Mouse (Mus musculus) midbrain, embryonic 16.5 days (tissue): ENCODE results near the gene Rai1. TPM values are rescaled to one million over a fixed set of nuclear protein-coding genes. Genes with fewer than 3 reads are reported as not detected.

Experiments used
- ATAC-seq: fragments of 200-750 bp; cut with Nextera tagmentation; 2 replicates; pipeline ENCODE4 v1.8.0; 2017; ENCODE audit warnings: moderate TSS enrichment
- H3K27ac ChIP-seq: fragments of 300-500 bp; sonication (generic); 2 replicates; pipeline ENCODE4 v1.5.1; 2014; ENCODE audit warnings: mild to moderate bottlenecking, low read length, mixed read lengths
- H3K27me3 ChIP-seq: fragments of 300-500 bp; sonication (generic); 2 replicates; pipeline ENCODE4 v1.6.1; 2014; ENCODE audit warnings: low read depth, low read length, mixed read lengths; ENCODE audit not compliant: control insufficient read depth, insufficient read depth
- H3K36me3 ChIP-seq: fragments of 300-500 bp; sonication (generic); 2 replicates; pipeline ENCODE4 v1.6.1; 2014; ENCODE audit warnings: mild to moderate bottlenecking, low read length, moderate library complexity, mixed read lengths; ENCODE audit not compliant: control insufficient read depth, insufficient read depth
- H3K4me1 ChIP-seq: fragments of 300-500 bp; sonication (generic); 2 replicates; pipeline ENCODE4 v1.6.1; 2014; ENCODE audit warnings: mild to moderate bottlenecking, low read length, mixed read lengths; ENCODE audit not compliant: control insufficient read depth, insufficient read depth
- H3K4me2 ChIP-seq: fragments of 300-500 bp; sonication (generic); 2 replicates; pipeline ENCODE4 v1.6.1; 2014; ENCODE audit warnings: mild to moderate bottlenecking, low read length, mixed read lengths
- H3K4me3 ChIP-seq: fragments of 300-500 bp; sonication (generic); 2 replicates; pipeline ENCODE4 v1.5.1; 2014; ENCODE audit warnings: low read depth, mild to moderate bottlenecking, low read length, moderate library complexity, mixed read lengths
- H3K9ac ChIP-seq: fragments of 300-500 bp; sonication (generic); 2 replicates; pipeline ENCODE4 v1.6.1; 2014; ENCODE audit warnings: low read depth, low read length, mixed read lengths
- H3K9me3 ChIP-seq: fragments of 300-500 bp; sonication (generic); replicated peaks from 2 replicates; pipeline ENCODE4 v1.6.1; 2014; ENCODE audit warnings: mild to moderate bottlenecking, low read length, mixed read lengths; ENCODE audit not compliant: control insufficient read depth, poor library complexity, severe bottlenecking
- whole genome bisulfite sequencing: fragments of 180-500 bp; shearing (Covaris S2); extraction: QIAGEN DNeasy Blood & Tissue Kit; methylation state at CpG from one replicate; pipeline ENCODE4 v1.1.7; 2014; 5-methylcytosine and 5-hydroxymethylcytosine counted together
- polyA plus RNA-seq: library from polyadenylated mRNA; unstranded; fragments of >200 nt; fragmentation: Nextera tagmentation; extraction: Ambion mirVana; gene quantifications from 2 replicates; pipeline ENCODE4 v1.2.1, GENCODE M21; 2015

The Rai1 gene
- polyA plus RNA-seq, 1 experiment from 2014 or later, result 25.0 TPM

DNA sequence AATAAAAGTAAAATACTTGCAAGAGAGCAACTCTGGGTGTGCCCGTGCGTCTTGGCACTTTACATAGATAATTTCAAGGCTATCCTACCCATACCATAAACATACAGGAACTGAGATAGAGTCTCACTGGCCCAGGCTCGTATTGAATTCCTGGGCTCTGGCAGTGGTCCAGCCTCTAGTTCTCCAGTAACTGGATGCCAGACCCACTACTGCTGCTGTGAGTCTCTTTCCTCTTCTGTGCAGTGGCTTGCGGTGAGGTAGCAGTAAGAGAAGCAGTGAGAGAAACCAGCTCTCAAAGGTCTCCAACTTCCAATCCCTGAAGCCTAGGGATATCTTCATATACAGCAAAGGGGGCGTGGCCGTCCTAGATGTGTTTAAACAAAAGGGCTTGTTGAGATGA is 2.1 kb upstream of the Rai1 start:
- no peak for ATAC-seq
- Histone ChIP-seq H3K4me2 (no peak overlapping the region), H3K4me1 (peaks cover 13% of the 10 kb centered on the region), H3K27me3 (no peaks in the 10 kb centered on the region), H3K9ac (no peak overlapping the region), H3K9me3 (no peaks in the 10 kb centered on the region), H3K36me3 (no peaks in the 10 kb centered on the region), H3K27ac (no peak overlapping the region), H3K4me3 (no peak overlapping the region)
- 88% methylated on average over 6 of the region's 6 CpGs for WGBS

DNA sequence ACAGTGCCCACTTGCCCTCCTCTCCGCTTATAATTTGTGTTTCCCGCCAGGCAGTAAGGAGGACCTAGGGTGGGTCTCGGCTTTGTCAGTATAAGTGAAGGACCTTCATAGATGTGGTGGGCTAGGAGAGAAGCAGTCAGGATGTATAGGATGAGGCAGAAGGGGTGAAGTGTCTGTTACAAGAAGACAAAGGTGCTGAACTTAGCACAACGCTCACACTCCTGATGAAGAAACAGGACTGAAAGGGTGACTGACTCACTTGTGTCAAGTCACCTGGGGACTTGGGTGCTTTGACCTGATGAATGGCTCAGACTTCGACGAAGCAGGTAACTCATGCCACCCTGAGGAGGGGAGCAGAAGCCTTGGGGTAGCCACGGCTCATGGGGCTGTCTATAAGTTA is 1.2 kb upstream of the Rai1 start:
- ATAC-seq, result no peak
- WGBS, result 88% methylated on average over 7 of the region's 7 CpGs
- no peak overlapping the region for H3K9ac ChIP-seq
- no peaks in the 10 kb centered on the region for H3K36me3 ChIP-seq
- no peaks in the 10 kb centered on the region for H3K9me3 ChIP-seq
- H3K4me3 ChIP-seq, result no peak overlapping the region
- no peaks in the 10 kb centered on the region for H3K27me3 ChIP-seq
- H3K4me1 ChIP-seq, result peaks cover 22% of the 10 kb centered on the region
- no peak overlapping the region for H3K4me2 ChIP-seq
- H3K27ac ChIP-seq, result no peak overlapping the region

DNA sequence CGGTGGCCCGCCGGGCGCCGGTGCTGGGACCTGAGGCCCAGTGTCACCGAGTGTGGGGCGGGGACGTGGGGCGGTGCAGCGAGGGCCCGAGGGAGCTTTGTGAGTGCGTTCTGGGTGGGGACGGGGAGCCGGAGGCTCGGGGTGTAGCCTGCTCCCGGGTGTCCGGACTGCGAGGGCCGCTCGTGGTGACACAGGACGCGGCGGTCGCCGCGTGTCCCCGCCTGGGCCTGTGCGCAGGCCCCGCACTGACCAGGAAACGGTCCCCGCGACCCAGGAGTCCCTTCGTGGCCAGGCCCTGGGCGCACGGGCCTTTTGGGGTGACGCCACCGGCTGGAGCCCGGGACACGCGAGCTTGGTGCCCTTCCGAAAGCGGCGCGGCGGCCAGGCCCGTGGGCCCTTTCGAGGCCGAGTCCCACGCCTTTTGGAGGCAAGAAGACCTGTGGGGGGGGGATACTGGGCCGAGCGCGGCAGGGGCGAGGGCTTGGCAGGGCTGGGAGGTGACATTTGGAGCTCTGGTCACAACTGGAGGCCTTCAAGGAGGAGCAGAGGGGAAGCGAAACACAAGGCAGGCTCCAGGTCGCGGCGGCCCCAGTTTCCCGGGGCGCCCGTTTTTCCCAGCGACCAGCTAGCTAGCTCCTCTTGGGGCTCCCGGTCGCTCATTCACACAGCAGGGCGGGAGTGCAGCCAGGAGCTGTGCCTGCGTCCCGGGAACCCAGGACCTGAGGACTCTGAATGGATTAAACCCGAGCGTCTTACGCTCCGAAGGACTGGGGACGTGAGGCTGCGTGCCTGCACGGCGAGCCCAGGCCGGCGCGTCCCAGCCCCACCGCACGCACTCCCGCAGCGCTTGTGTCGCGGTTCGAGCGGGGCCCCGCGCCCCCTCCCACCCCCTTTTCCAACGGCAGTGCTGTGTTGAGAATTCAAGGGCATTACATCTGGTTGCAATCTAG is 1.1 kb downstream of the Rai1 start:
- peak overlapping the region; percentile 90 for H3K4me2 ChIP-seq
- no peaks in the 10 kb centered on the region for H3K9me3 ChIP-seq
- no peaks in the 10 kb centered on the region for H3K27me3 ChIP-seq
- H3K4me1 ChIP-seq, result peaks cover 33% of the 10 kb centered on the region
- peak overlapping the region; percentile 98 for H3K4me3 ChIP-seq
- WGBS, result under 1% methylated on average over 83 of the region's 88 CpGs
- peak overlapping the region; percentile 98 for H3K27ac ChIP-seq
- no peaks in the 10 kb centered on the region for H3K36me3 ChIP-seq
- peak overlapping the region; percentile 100 for H3K9ac ChIP-seq
- peak; percentile 61 for ATAC-seq

DNA sequence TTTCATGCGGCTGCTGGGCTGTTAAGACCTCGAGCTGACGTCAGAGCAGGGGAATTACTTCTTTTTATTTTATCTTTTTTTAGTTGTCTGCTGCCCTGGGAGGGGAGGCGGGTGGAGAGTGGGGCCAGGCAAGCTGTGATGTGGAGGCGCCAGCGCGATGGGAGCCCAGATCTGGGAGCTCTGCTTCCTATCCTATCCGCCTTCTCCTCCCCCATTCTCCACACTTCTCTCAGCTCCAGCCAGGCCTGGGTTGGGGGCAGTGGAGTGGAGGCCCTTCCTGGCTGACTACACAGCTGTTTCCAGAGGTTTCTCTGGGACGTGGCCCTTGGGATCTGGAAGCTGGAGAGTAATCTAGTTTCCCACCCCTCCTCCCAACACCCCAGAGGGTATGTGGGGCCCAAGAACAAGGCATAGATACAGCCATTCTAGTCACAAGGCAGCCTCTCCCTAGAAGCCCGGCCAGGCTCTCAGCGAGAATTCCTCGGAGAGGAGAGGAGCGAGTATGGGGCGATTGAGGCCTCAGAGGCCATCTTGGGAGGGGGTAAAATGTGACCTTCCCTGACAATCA is 1.8 kb downstream of the Rai1 start:
- H3K27me3 ChIP-seq, result no peaks in the 10 kb centered on the region
- peaks cover 33% of the 10 kb centered on the region for H3K4me1 ChIP-seq
- peak; percentile 37 for ATAC-seq
- WGBS, result under 1% methylated on average over 14 of the region's 14 CpGs
- peak overlapping the region; percentile 100 for H3K9ac ChIP-seq
- no peaks in the 10 kb centered on the region for H3K36me3 ChIP-seq
- H3K4me2 ChIP-seq, result peak overlapping the region; percentile 90
- no peaks in the 10 kb centered on the region for H3K9me3 ChIP-seq
- H3K4me3 ChIP-seq, result peak overlapping the region; percentile 98
- peak overlapping the region; percentile 98 for H3K27ac ChIP-seq

DNA sequence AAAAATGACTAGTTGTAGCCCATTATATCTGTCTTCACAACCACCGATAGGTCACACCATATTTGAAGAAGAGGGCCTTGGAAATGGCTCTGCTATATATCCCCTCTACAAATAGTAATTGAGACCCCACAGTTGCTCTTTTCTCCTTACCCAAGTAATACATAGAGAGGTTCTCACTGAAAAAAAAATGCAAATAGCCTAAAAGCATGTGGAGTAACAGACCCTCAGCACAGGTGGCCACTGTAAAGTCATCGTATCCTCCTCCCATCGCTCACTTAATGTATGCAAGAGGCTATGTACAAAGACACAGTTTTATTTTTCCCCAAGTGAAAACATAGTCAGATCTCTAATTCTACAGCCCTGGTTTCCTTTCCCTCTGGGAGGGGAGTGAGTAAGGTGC is 2.6 kb downstream of the Rai1 start:
- no peak overlapping the region for H3K4me3 ChIP-seq

DNA sequence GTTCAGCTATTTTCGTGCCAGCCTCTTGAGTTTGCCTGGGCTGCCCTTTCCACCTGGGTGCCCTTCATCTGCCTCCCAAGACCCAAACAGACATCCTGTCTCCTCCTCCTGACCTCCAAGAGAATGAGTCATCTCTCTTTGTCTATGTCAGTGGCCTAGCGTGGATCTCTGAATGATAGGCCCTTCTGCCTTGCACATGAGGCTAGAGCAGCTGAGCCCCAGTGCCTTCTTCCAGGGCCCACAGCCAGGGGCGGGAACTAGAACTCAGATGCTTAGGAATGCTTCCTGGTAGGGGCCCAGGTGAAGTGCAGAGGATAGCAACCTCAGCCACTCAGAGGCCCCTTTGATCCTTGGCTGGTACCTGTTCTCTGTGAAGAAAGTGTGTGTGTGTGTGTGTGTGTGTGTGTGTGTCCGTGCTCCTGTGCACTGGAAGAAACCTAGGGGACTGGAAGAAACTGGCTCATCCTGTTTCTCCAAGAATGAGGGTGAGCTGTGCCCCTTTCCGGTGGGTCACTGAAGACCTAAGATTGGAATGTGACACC is 3.9 kb downstream of the Rai1 start:
- Histone ChIP-seq H3K4me1 (peaks cover 48% of the 10 kb centered on the region), H3K4me3 (no peak overlapping the region), H3K27ac (no peak overlapping the region), H3K27me3 (no peaks in the 10 kb centered on the region), H3K9ac (no peak overlapping the region; the same call in 1 of the 2 replicates), H3K9me3 (no peaks in the 10 kb centered on the region), H3K4me2 (no peak overlapping the region), H3K36me3 (no peaks in the 10 kb centered on the region)
- WGBS, result 62% methylated on average over 5 of the region's 5 CpGs
- no peak for ATAC-seq

More for the DNA sequence above, 2.6 kb downstream of the Rai1 start:
- H3K9ac ChIP-seq, result no peak overlapping the region; the same call in 1 of the 2 replicates
- no peak for ATAC-seq
- H3K4me1 ChIP-seq, result peaks cover 36% of the 10 kb centered on the region
- no peaks in the 10 kb centered on the region for H3K36me3 ChIP-seq
- WGBS, result 67% methylated on average over 3 of the region's 3 CpGs
- H3K27me3 ChIP-seq, result no peaks in the 10 kb centered on the region
- H3K27ac ChIP-seq, result no peak overlapping the region; the same call in 1 of the 2 replicates
- H3K4me2 ChIP-seq, result no peak overlapping the region
- H3K9me3 ChIP-seq, result no peaks in the 10 kb centered on the region

DNA sequence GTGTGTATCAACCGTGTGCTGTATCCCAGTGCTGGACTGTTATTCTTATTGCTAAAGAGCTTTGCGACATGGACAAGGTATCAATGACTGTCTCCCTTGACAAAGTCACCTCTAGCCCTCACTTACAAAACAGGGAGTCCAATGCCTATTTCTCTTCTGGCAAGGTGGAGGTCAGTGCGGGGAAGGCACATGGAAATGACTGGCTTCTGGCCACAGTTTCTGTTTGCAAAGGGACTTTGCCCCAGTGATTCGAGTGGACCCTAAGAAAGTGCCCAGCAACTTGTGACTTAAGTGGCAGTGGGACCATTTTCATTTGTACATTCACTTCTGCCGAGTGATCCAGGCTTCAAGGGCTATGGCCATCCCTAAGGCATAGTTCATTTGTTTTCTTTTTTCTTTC is 5.6 kb downstream of the Rai1 start:
- H3K9ac ChIP-seq, result no peak overlapping the region
- peaks cover 59% of the 10 kb centered on the region for H3K4me1 ChIP-seq
- H3K36me3 ChIP-seq, result no peaks in the 10 kb centered on the region
- H3K4me2 ChIP-seq, result no peak overlapping the region
- no peak overlapping the region for H3K27ac ChIP-seq
- H3K9me3 ChIP-seq, result no peaks in the 10 kb centered on the region
- 70% methylated on average over 5 of the region's 5 CpGs for WGBS
- no peaks in the 10 kb centered on the region for H3K27me3 ChIP-seq
- ATAC-seq, result no peak
- H3K4me3 ChIP-seq, result no peak overlapping the region

DNA sequence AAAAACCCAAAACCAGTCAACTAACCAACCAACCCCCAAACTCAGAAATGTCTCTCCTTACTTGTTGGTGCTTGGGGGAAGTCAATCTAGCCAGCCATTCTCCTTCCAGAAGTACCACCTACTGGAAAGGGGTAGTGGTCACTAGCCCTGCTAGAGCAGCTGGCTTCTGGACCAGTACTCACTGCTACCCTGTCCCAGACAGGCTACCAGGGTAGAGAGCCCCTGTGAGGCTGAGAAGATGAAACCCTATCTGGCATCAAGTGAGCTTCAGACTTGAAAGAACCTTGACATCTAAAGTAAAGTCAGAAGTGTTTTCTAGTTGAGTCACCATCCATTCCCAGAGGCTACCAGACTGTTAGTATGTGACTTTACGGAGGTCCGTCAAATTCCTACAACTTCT is 6.8 kb downstream of the Rai1 start:
- WGBS, result 97% methylated on average over 2 of the region's 2 CpGs
- Histone ChIP-seq H3K27ac (no peak overlapping the region), H3K9me3 (no peaks in the 10 kb centered on the region), H3K4me3 (no peak overlapping the region), H3K4me2 (no peak overlapping the region), H3K36me3 (no peaks in the 10 kb centered on the region), H3K27me3 (no peaks in the 10 kb centered on the region), H3K4me1 (peaks cover 64% of the 10 kb centered on the region), H3K9ac (no peak overlapping the region)
- ATAC-seq, result no peak

DNA sequence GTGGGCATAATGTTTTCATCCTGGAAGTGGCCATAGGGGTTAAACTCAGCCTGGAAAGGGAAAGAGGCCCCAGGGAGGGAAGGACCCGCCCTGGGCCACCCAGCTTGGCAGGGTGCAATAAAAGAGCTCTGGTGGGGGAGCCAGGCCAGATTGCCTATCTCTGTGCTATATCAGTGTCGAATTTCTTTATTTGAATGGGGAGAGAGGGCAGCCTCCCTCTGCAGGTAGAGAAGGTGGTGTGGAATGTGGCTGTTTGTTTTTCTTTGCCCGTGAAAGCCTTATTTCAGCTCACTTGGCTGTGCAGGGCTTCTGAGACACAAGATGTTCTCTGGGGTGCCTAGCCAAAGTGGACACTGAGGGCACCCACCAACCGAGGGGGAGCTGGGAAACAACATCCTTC is 8.8 kb downstream of the Rai1 start:
- H3K9ac ChIP-seq, result peak overlapping the region; percentile 66
- H3K4me1 ChIP-seq, result peaks cover 44% of the 10 kb centered on the region
- no peaks in the 10 kb centered on the region for H3K36me3 ChIP-seq
- no peak for ATAC-seq
- H3K4me3 ChIP-seq, result peak overlapping the region; percentile 46
- WGBS, result 4% methylated on average over 4 of the region's 4 CpGs
- peak overlapping the region; percentile 87 for H3K27ac ChIP-seq
- no peaks in the 10 kb centered on the region for H3K9me3 ChIP-seq
- no peaks in the 10 kb centered on the region for H3K27me3 ChIP-seq
- H3K4me2 ChIP-seq, result peak overlapping the region; percentile 79
